Mouse (Mus musculus) lung, embryonic 16.5 days (tissue): Measurements from ENCODE around the gene Btbd16. TPM values are rescaled to one million over a fixed set of nuclear protein-coding genes. Genes with fewer than 3 reads are reported as not detected.

ENCODE experiments used
- ATAC-seq: fragments of 200-750 bp; cut with Nextera tagmentation; 2 replicates; pipeline ENCODE4 v1.8.0; 2017; ENCODE audit warnings: low read depth, mild to moderate bottlenecking, moderate library complexity
- H3K27ac ChIP-seq: fragments of 300-500 bp; sonication (generic); 2 replicates; pipeline ENCODE4 v1.5.1; 2014; ENCODE audit warnings: mild to moderate bottlenecking, control low read depth, low read length
- H3K27me3 ChIP-seq: fragments of 300-500 bp; sonication (generic); 2 replicates; pipeline ENCODE4 v1.6.1; 2014; ENCODE audit warnings: low read depth, low read length, mixed read lengths; ENCODE audit not compliant: control insufficient read depth, insufficient read depth
- H3K36me3 ChIP-seq: fragments of 300-500 bp; sonication (generic); 2 replicates; pipeline ENCODE4 v1.6.1; 2014; ENCODE audit warnings: low read length; ENCODE audit not compliant: control insufficient read depth, insufficient read depth
- H3K4me1 ChIP-seq: fragments of 300-500 bp; sonication (generic); replicated peaks from 2 replicates; pipeline ENCODE4 v1.6.1; 2014; ENCODE audit warnings: low read length, mixed read lengths; ENCODE audit not compliant: control insufficient read depth, insufficient read depth
- H3K4me2 ChIP-seq: fragments of 300-500 bp; sonication (generic); 2 replicates; pipeline ENCODE4 v1.6.1; 2014; ENCODE audit warnings: low read depth, low read length, control low read depth
- H3K4me3 ChIP-seq: fragments of 300-500 bp; sonication (generic); 2 replicates; pipeline ENCODE4 v1.5.1; 2014; ENCODE audit warnings: mild to moderate bottlenecking, low read length, control low read depth
- H3K9ac ChIP-seq: fragments of 300-500 bp; sonication (generic); 2 replicates; pipeline ENCODE4 v1.6.1; 2014; ENCODE audit warnings: low read length, control low read depth
- H3K9me3 ChIP-seq: fragments of 300-500 bp; sonication (generic); 2 replicates; pipeline ENCODE4 v1.6.1; 2016; ENCODE audit warnings: low read length; ENCODE audit not compliant: control insufficient read depth
- WGBS: fragments of 180-500 bp; shearing (Covaris S2); extraction: QIAGEN DNeasy Blood & Tissue Kit; methylation state at CpG from one replicate; pipeline ENCODE4 v1.1.7; 2014; 5-methylcytosine and 5-hydroxymethylcytosine counted together
- polyA plus RNA-seq: library from polyadenylated mRNA; unstranded; fragments of >200 nt; fragmentation: Nextera tagmentation; extraction: Ambion mirVana; gene quantifications from 2 replicates; pipeline ENCODE4 v1.2.1, GENCODE M21; 2015

Btbd16 gene
- polyA plus RNA-seq, 1 experiment from 2014 or later = not detected

- no peak overlapping the region for H3K4me2 ChIP-seq
- H3K9ac ChIP-seq = no peak overlapping the region
- H3K4me1 ChIP-seq = peaks cover 15% of the 10 kb centered on the region
- H3K4me3 ChIP-seq = no peak overlapping the region
- no peaks in the 10 kb centered on the region for H3K27me3 ChIP-seq
- H3K36me3 ChIP-seq = no peaks in the 10 kb centered on the region
- H3K9me3 ChIP-seq = no peaks in the 10 kb centered on the region
- no peak overlapping the region for H3K27ac ChIP-seq
- no peak for ATAC-seq
- 74% methylated on average over 5 of the region's 5 CpGs for WGBS
These were observed 31.1 kb downstream of the Btbd16 start for GRCm38 (mm10) chr7:130804991-130805390.

GRCm38 (mm10) chr7:130807749-130808148 lies 33.9 kb downstream of the Btbd16 start:
- no peak overlapping the region for H3K9ac ChIP-seq
- H3K4me1 ChIP-seq = peaks cover 12% of the 10 kb centered on the region
- H3K36me3 ChIP-seq = no peaks in the 10 kb centered on the region
- H3K4me3 ChIP-seq = no peak overlapping the region
- 0 out of 2 replicates have a peak, but pooled peaks have one; percentile 38 for ATAC-seq
- no peak overlapping the region for H3K4me2 ChIP-seq
- no peaks in the 10 kb centered on the region for H3K9me3 ChIP-seq
- no peak overlapping the region for H3K27ac ChIP-seq
- no peaks in the 10 kb centered on the region for H3K27me3 ChIP-seq
- 57% methylated on average over 8 of the region's 8 CpGs for WGBS

- H3K4me1 ChIP-seq = peaks cover 12% of the 10 kb centered on the region
- H3K9me3 ChIP-seq = no peaks in the 10 kb centered on the region
- H3K36me3 ChIP-seq = no peaks in the 10 kb centered on the region
- no peak overlapping the region for H3K9ac ChIP-seq
- H3K4me2 ChIP-seq = peak overlapping the region; percentile 24; the same call in 1 of the 2 replicates
- no peak overlapping the region for H3K4me3 ChIP-seq
- no peak for ATAC-seq
- WGBS = 10% methylated on average over 6 of the region's 6 CpGs
- peak overlapping the region; percentile 51; the same call in 1 of the 2 replicates for H3K27ac ChIP-seq
- H3K27me3 ChIP-seq = no peaks in the 10 kb centered on the region
These were observed 34.8 kb downstream of the Btbd16 start for GRCm38 (mm10) chr7:130808694-130809093.

- 66% methylated on average over 4 of the region's 4 CpGs for WGBS
- no peaks in the 10 kb centered on the region for H3K9me3 ChIP-seq
- peaks cover 12% of the 10 kb centered on the region for H3K4me1 ChIP-seq
- ATAC-seq = no peak
- H3K27me3 ChIP-seq = no peaks in the 10 kb centered on the region
- no peak overlapping the region for H3K4me2 ChIP-seq
- H3K36me3 ChIP-seq = no peaks in the 10 kb centered on the region
- H3K4me3 ChIP-seq = no peak overlapping the region
- no peak overlapping the region for H3K9ac ChIP-seq
- H3K27ac ChIP-seq = no peak overlapping the region
These were observed 36.4 kb downstream of the Btbd16 start for GRCm38 (mm10) chr7:130810238-130810637.

GRCm38 (mm10) chr7:130812407-130812806 lies 38.5 kb downstream of the Btbd16 start:
- 47% methylated on average over 14 of the region's 16 CpGs for WGBS
- Histone ChIP-seq H3K36me3 (no peaks in the 10 kb centered on the region), H3K9me3 (no peaks in the 10 kb centered on the region), H3K27ac (no peak overlapping the region), H3K4me3 (no peak overlapping the region), H3K4me1 (peaks cover 12% of the 10 kb centered on the region), H3K4me2 (no peak overlapping the region), H3K27me3 (no peaks in the 10 kb centered on the region), H3K9ac (no peak overlapping the region)
- no peak for ATAC-seq

GRCm38 (mm10) chr7:130815601-130816000 lies 41.7 kb downstream of the Btbd16 start:
- Histone ChIP-seq H3K4me2 (no peak overlapping the region), H3K9ac (no peak overlapping the region), H3K27me3 (no peaks in the 10 kb centered on the region), H3K27ac (no peak overlapping the region), H3K4me1 (no peaks in the 10 kb centered on the region), H3K36me3 (no peaks in the 10 kb centered on the region), H3K9me3 (no peaks in the 10 kb centered on the region), H3K4me3 (no peak overlapping the region)
- 92% methylated on average over 10 of the region's 10 CpGs for WGBS
- ATAC-seq = no peak

- no peak overlapping the region for H3K9ac ChIP-seq
- no peaks in the 10 kb centered on the region for H3K27me3 ChIP-seq
- no peak overlapping the region for H3K4me3 ChIP-seq
- 82% methylated on average over 7 of the region's 7 CpGs for WGBS
- no peak overlapping the region for H3K27ac ChIP-seq
- no peak for ATAC-seq
- no peak overlapping the region for H3K4me2 ChIP-seq
- H3K9me3 ChIP-seq = no peaks in the 10 kb centered on the region
- H3K4me1 ChIP-seq = no peaks in the 10 kb centered on the region
- no peaks in the 10 kb centered on the region for H3K36me3 ChIP-seq
These were observed 42.4 kb downstream of the Btbd16 start for GRCm38 (mm10) chr7:130816243-130816642.

- H3K27ac ChIP-seq = no peak overlapping the region
- H3K4me2 ChIP-seq = no peak overlapping the region
- H3K4me1 ChIP-seq = no peaks in the 10 kb centered on the region
- H3K36me3 ChIP-seq = no peaks in the 10 kb centered on the region
- H3K4me3 ChIP-seq = no peak overlapping the region
- 66% methylated on average over 5 of the region's 5 CpGs for WGBS
- ATAC-seq = no peak
- H3K9me3 ChIP-seq = no peaks in the 10 kb centered on the region
- H3K27me3 ChIP-seq = no peaks in the 10 kb centered on the region
- H3K9ac ChIP-seq = no peak overlapping the region
These were observed 44.9 kb downstream of the Btbd16 start for GRCm38 (mm10) chr7:130818813-130819212.

- peak; percentile 27; the same call in 1 of the 2 replicates for ATAC-seq
- 0 out of 2 replicates have a peak, but pooled peaks cover 2% of the 10 kb centered on the region for H3K4me1 ChIP-seq
- no peaks in the 10 kb centered on the region for H3K36me3 ChIP-seq
- no peak overlapping the region for H3K27ac ChIP-seq
- no peak overlapping the region for H3K9ac ChIP-seq
- no peaks in the 10 kb centered on the region for H3K9me3 ChIP-seq
- H3K4me3 ChIP-seq = no peak overlapping the region
- 45% methylated on average over 10 of the region's 10 CpGs for WGBS
- H3K27me3 ChIP-seq = no peaks in the 10 kb centered on the region
- no peak overlapping the region for H3K4me2 ChIP-seq
These were observed 45.8 kb downstream of the Btbd16 start for GRCm38 (mm10) chr7:130819624-130820023.

GRCm38 (mm10) chr7:130823992-130824391 lies 50.1 kb downstream of the Btbd16 start:
- 0 out of 2 replicates have a peak overlapping the region, but pooled peaks have one; percentile 17 for H3K9ac ChIP-seq
- no peak overlapping the region for H3K4me3 ChIP-seq
- H3K27me3 ChIP-seq = no peaks in the 10 kb centered on the region
- no peaks in the 10 kb centered on the region for H3K36me3 ChIP-seq
- H3K4me2 ChIP-seq = no peak overlapping the region
- peak; percentile 45; the same call in 1 of the 2 replicates for ATAC-seq
- H3K4me1 ChIP-seq = 0 out of 2 replicates have a peak, but pooled peaks cover 3% of the 10 kb centered on the region
- WGBS = 15% methylated on average over 9 of the region's 9 CpGs
- no peak overlapping the region for H3K27ac ChIP-seq
- no peaks in the 10 kb centered on the region for H3K9me3 ChIP-seq
